Mouse (Mus musculus): ENCODE data around the gene Phpt1. TPM values are rescaled to one million over a fixed set of nuclear protein-coding genes. Genes with fewer than 3 reads are reported as not detected.

The Phpt1 gene
- polyA plus RNA-seq, 1 experiment, result 12.3 TPM

GRCm38 (mm10) chr2:25587290-25587689 is 12.3 kb upstream of the Phpt1 start:
- no peak overlapping the region for H3K4me3 ChIP-seq (replicated peaks; ENCODE audit: control insufficient read depth, low read depth, low read length)
- H3K27ac ChIP-seq (ENCODE audit: control insufficient read depth, insufficient read depth, low read depth, low read length, poor library complexity), result no peak overlapping the region
- 85% methylated on average over 8 of the region's 8 CpGs for whole genome bisulfite sequencing
- TF ChIP-seq POLR2A (IDR thresholded peaks at IDR 0.05; ENCODE audit: borderline replicate concordance, control insufficient read depth, low read depth, low read length) (no peak), CTCF (IDR thresholded peaks at IDR 0.05; ENCODE audit: control insufficient read depth, insufficient read depth, low read length) (no peak)
- no peaks in the 10 kb centered on the region for H3K4me1 ChIP-seq (ENCODE audit: control insufficient read depth, insufficient read depth, low read length)

- H3K4me3 ChIP-seq (replicated peaks; ENCODE audit: control insufficient read depth, low read depth, low read length), result no peak overlapping the region
- TF ChIP-seq CTCF (IDR thresholded peaks at IDR 0.05; ENCODE audit: control insufficient read depth, insufficient read depth, low read length) (no peak), POLR2A (IDR thresholded peaks at IDR 0.05; ENCODE audit: borderline replicate concordance, control insufficient read depth, low read depth, low read length) (no peak)
- H3K27ac ChIP-seq (ENCODE audit: control insufficient read depth, insufficient read depth, low read depth, low read length, poor library complexity), result no peak overlapping the region
- WGBS, result 67% methylated on average over 3 of the region's 3 CpGs
- H3K4me1 ChIP-seq (ENCODE audit: control insufficient read depth, insufficient read depth, low read length), result no peaks in the 10 kb centered on the region
Measured at GRCm38 (mm10) chr2:25585601-25586000, 10.6 kb upstream of the Phpt1 start.

- H3K4me1 ChIP-seq (ENCODE audit: control insufficient read depth, insufficient read depth, low read length), result no peaks in the 10 kb centered on the region
- WGBS, result 91% methylated on average over 4 of the region's 4 CpGs
- no peak for TF ChIP-seq CTCF (IDR thresholded peaks at IDR 0.05; ENCODE audit: control insufficient read depth, insufficient read depth, low read length)
- TF ChIP-seq POLR2A (IDR thresholded peaks at IDR 0.05; ENCODE audit: borderline replicate concordance, control insufficient read depth, low read depth, low read length), result no peak
- no peak overlapping the region for H3K27ac ChIP-seq (ENCODE audit: control insufficient read depth, insufficient read depth, low read depth, low read length, poor library complexity)
- no peak overlapping the region for H3K4me3 ChIP-seq (replicated peaks; ENCODE audit: control insufficient read depth, low read depth, low read length)
Measured at GRCm38 (mm10) chr2:25584856-25585255, 9.8 kb upstream of the Phpt1 start.

GRCm38 (mm10) chr2:25584152-25584551 is 9.1 kb upstream of the Phpt1 start:
- TF ChIP-seq POLR2A (IDR thresholded peaks at IDR 0.05; ENCODE audit: borderline replicate concordance, control insufficient read depth, low read depth, low read length) (no peak), CTCF (IDR thresholded peaks at IDR 0.05; ENCODE audit: control insufficient read depth, insufficient read depth, low read length) (no peak)
- no peak overlapping the region for H3K27ac ChIP-seq (ENCODE audit: control insufficient read depth, insufficient read depth, low read depth, low read length, poor library complexity)
- H3K4me1 ChIP-seq (ENCODE audit: control insufficient read depth, insufficient read depth, low read length), result no peaks in the 10 kb centered on the region
- no peak overlapping the region for H3K4me3 ChIP-seq (replicated peaks; ENCODE audit: control insufficient read depth, low read depth, low read length)
- 84% methylated on average over 3 of the region's 3 CpGs for WGBS

DNA sequence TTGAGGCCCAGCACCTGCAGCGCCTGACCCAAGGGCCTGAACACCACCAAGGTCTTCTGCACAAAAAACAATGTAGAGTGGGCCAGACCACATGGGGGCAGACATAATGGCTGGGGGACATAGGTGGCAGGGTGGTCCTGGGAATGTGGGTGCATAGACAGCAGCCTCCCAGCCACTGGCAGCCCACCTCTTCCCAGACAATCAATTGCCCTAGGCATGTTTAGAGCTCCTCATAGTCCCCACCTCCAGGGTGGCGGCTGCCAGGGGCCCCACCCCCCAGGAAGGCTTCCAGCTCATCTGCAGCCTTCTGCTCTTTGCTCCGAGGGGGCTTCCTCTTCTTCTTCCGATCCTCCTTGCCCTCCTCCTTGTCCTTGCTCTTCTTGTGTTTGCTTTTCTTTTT is 8.5 kb upstream of the Phpt1 start:
- TF ChIP-seq POLR2A (IDR thresholded peaks at IDR 0.05; ENCODE audit: borderline replicate concordance, control insufficient read depth, low read depth, low read length), result no peak
- no peak for TF ChIP-seq CTCF (IDR thresholded peaks at IDR 0.05; ENCODE audit: control insufficient read depth, insufficient read depth, low read length)
- no peak overlapping the region for H3K27ac ChIP-seq (ENCODE audit: control insufficient read depth, insufficient read depth, low read depth, low read length, poor library complexity)
- H3K4me1 ChIP-seq (ENCODE audit: control insufficient read depth, insufficient read depth, low read length), result no peaks in the 10 kb centered on the region
- H3K4me3 ChIP-seq (replicated peaks; ENCODE audit: control insufficient read depth, low read depth, low read length), result no peak overlapping the region
- 69% methylated on average over 4 of the region's 4 CpGs for WGBS

- no peak overlapping the region for H3K4me3 ChIP-seq (replicated peaks; ENCODE audit: control insufficient read depth, low read depth, low read length)
- 88% methylated on average over 6 of the region's 6 CpGs for WGBS
- H3K27ac ChIP-seq (ENCODE audit: control insufficient read depth, insufficient read depth, low read depth, low read length, poor library complexity), result no peak overlapping the region
- TF ChIP-seq POLR2A (IDR thresholded peaks at IDR 0.05; ENCODE audit: borderline replicate concordance, control insufficient read depth, low read depth, low read length) (no peak), CTCF (IDR thresholded peaks at IDR 0.05; ENCODE audit: control insufficient read depth, insufficient read depth, low read length) (no peak)
- no peaks in the 10 kb centered on the region for H3K4me1 ChIP-seq (ENCODE audit: control insufficient read depth, insufficient read depth, low read length)
Measured at GRCm38 (mm10) chr2:25583120-25583481, 8.1 kb upstream of the Phpt1 start.

- TF ChIP-seq POLR2A (IDR thresholded peaks at IDR 0.05; ENCODE audit: borderline replicate concordance, control insufficient read depth, low read depth, low read length) (no peak), CTCF (IDR thresholded peaks at IDR 0.05; ENCODE audit: control insufficient read depth, insufficient read depth, low read length) (no peak)
- Histone ChIP-seq H3K27ac (ENCODE audit: control insufficient read depth, insufficient read depth, low read depth, low read length, poor library complexity) (no peak overlapping the region), H3K4me1 (ENCODE audit: control insufficient read depth, insufficient read depth, low read length) (no peaks in the 10 kb centered on the region), H3K4me3 (replicated peaks; ENCODE audit: control insufficient read depth, low read depth, low read length) (no peak overlapping the region)
- WGBS, result 42% methylated on average over 12 of the region's 12 CpGs
Measured at GRCm38 (mm10) chr2:25582466-25583119, 7.6 kb upstream of the Phpt1 start.

DNA sequence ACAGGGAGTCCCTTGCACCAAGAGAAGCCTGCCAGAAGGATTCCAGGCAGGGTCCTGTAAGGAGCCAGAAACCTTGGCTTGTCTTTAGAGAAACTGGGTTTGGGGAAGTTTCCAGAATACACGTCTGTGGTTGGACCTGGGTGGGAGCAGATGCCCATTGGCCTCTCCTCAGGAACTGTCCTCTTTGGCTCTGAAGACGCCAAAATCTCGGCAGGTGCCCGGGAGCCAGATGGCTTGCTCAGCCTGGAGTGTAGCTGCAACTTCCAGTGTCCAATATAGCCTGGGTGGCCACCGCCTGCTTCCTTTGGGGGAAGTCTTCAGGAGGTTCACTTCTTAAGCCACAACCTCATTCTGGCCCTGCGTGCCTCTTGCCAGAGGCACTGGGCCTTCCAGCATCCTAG is 6.9 kb upstream of the Phpt1 start:
- WGBS, result 3% methylated on average over 6 of the region's 6 CpGs
- Histone ChIP-seq H3K27ac (ENCODE audit: control insufficient read depth, insufficient read depth, low read depth, low read length, poor library complexity) (no peak overlapping the region), H3K4me3 (replicated peaks; ENCODE audit: control insufficient read depth, low read depth, low read length) (no peak overlapping the region), H3K4me1 (ENCODE audit: control insufficient read depth, insufficient read depth, low read length) (no peaks in the 10 kb centered on the region)
- TF ChIP-seq POLR2A (IDR thresholded peaks at IDR 0.05; ENCODE audit: borderline replicate concordance, control insufficient read depth, low read depth, low read length), result no peak
- TF ChIP-seq CTCF (IDR thresholded peaks at IDR 0.05; ENCODE audit: control insufficient read depth, insufficient read depth, low read length), result no peak

All from bone marrow, adult 2 months (tissue).